Mouse (Mus musculus) intestine, embryonic 16.5 days (tissue): ENCODE data around the gene Slitrk6. TPM values are rescaled to one million over a fixed set of nuclear protein-coding genes. Genes with fewer than 3 reads are reported as not detected.
A peak's percentile ranks its signal among the peaks of the same experiment; 100 is the strongest.

Experiments
- ATAC-seq: fragments of 200-750 bp; cut with Nextera tagmentation; 2 replicates; pipeline ENCODE4 v1.8.0; 2017; ENCODE audit warnings: moderate TSS enrichment, moderate library complexity
- H3K27ac ChIP-seq: fragments of 300-500 bp; sonication (generic); 2 replicates; pipeline ENCODE4 v1.5.1; 2014; ENCODE audit warnings: mild to moderate bottlenecking, low read length
- H3K27me3 ChIP-seq: fragments of 300-500 bp; sonication (generic); replicated peaks from 2 replicates; pipeline ENCODE4 v1.6.1; 2014; ENCODE audit warnings: low read length, control low read depth, mixed read lengths; ENCODE audit not compliant: control insufficient read depth, insufficient read depth
- H3K36me3 ChIP-seq: fragments of 300-500 bp; sonication (generic); 2 replicates; pipeline ENCODE4 v1.6.1; 2014; ENCODE audit warnings: low read length, control low read depth; ENCODE audit not compliant: control insufficient read depth, insufficient read depth
- H3K4me1 ChIP-seq: fragments of 300-500 bp; sonication (generic); 2 replicates; pipeline ENCODE4 v1.6.1; 2014; ENCODE audit warnings: low read length, control low read depth, mixed read lengths; ENCODE audit not compliant: control insufficient read depth, insufficient read depth
- H3K4me2 ChIP-seq: fragments of 300-500 bp; sonication (generic); 2 replicates; pipeline ENCODE4 v1.6.1; 2014; ENCODE audit warnings: low read depth, low read length, control low read depth
- H3K4me3 ChIP-seq: fragments of 300-500 bp; sonication (generic); 2 replicates; pipeline ENCODE4 v1.5.1; 2014; ENCODE audit warnings: mild to moderate bottlenecking, low read length
- H3K9ac ChIP-seq: fragments of 300-500 bp; sonication (generic); 2 replicates; pipeline ENCODE4 v1.6.1; 2014; ENCODE audit warnings: low read depth, low read length
- H3K9me3 ChIP-seq: fragments of 300-500 bp; sonication (generic); 2 replicates; pipeline ENCODE4 v1.6.1; 2016; ENCODE audit warnings: low read length, control low read depth; ENCODE audit not compliant: control insufficient read depth
- WGBS: fragments of 180-500 bp; shearing (Covaris S2); extraction: QIAGEN DNeasy Blood & Tissue Kit; methylation state at CpG from one replicate; pipeline ENCODE4 v1.1.7; 2014; 5-methylcytosine and 5-hydroxymethylcytosine counted together
- polyA plus RNA-seq: library from polyadenylated mRNA; unstranded; fragments of >200 nt; fragmentation: Nextera tagmentation; extraction: Ambion mirVana; gene quantifications from 2 replicates; pipeline ENCODE4 v1.2.1, GENCODE M21; 2015

Gene Slitrk6
- 26.3 and 27.3 TPM in 2 replicates for polyA plus RNA-seq

DNA sequence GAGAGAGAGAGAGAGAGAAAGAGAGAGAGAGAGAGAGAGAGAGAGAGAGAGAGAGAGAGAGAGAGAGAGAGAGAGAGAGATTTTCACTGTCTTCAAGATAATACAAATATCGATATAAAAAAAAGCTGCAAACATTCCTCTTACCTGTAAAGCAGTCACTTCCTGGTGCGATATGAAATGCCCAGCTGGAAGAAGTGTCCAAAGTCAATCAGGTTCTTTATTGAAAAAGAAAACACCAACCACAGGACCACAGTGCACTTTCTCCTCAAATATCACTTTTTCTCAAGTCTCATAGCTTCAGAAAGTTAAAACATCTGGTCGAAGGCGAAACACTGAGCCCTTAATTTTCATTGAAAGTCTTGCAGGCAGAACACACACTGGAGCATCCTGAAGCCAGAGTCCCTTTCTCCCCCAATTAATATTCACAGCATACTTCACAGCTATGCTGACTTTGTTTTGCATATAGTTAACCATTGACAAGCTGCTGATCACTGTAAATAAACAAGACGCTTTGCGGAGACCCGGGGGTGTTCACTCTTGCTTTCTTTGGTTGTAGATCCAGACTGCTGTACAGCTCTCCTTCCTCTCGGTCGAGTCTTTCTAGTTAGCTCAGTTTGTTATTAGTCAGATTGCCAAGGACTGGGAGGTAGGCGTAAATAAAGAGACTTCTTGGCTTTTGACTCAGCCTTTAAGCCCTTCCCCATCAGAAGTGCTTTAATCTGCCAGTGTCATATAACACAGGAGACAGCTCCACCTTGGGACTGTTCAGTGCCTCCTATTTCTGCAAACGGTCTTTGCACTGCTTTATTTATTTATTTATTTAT is at the start of gene Slitrk6:
Gene Slitrk6, minus strand, starts transcription at position 666 of the 824 bp plus-strand sequence.
- Histone ChIP-seq H3K4me3 (peak within 1 kb of the TSS; percentile 41), H3K27me3 (no peaks in the 10 kb centered on the region), H3K9me3 (no peaks in the 10 kb centered on the region), H3K27ac (peak within 1 kb of the TSS; percentile 66), H3K9ac (peak within 1 kb of the TSS; percentile 61), H3K4me2 (peak within 1 kb of the TSS; percentile 52), H3K4me1 (no peaks in the 10 kb centered on the region), H3K36me3 (peaks cover 8% of the 10 kb centered on the region; the same call in 1 of the 2 replicates)
- ATAC-seq: peak; percentile 97
- WGBS: 10% methylated on average over 11 of the region's 11 CpGs

DNA sequence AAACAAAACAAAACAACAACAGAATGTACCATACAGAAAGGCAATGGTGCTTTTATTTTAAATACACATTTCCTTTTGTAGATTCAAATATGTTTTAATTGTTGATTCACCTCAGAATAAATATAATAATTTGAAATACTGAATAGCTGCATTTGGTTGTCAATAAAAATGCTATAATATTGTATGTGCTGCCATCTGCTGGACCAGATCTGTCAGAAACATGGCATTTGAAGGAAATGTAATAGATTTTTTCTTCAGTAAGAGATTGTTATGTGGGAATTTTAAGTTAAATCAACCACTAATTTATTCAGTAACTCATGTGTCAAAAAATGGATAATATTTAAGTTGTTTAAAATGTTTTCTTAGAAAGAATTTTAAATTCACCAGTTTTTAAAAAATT is 22.6 kb upstream of the Slitrk6 start:
- Histone ChIP-seq H3K4me2 (no peak overlapping the region), H3K4me1 (no peaks in the 10 kb centered on the region), H3K36me3 (no peaks in the 10 kb centered on the region), H3K27ac (no peak overlapping the region), H3K27me3 (no peaks in the 10 kb centered on the region), H3K9me3 (no peaks in the 10 kb centered on the region), H3K4me3 (no peak overlapping the region), H3K9ac (no peak overlapping the region)
- ATAC-seq: no peak

- H3K4me1 ChIP-seq: no peaks in the 10 kb centered on the region
- H3K27me3 ChIP-seq: no peaks in the 10 kb centered on the region
Observed at GRCm38 (mm10) chr14:110770694-110771093, 15.7 kb upstream of the Slitrk6 start.

DNA sequence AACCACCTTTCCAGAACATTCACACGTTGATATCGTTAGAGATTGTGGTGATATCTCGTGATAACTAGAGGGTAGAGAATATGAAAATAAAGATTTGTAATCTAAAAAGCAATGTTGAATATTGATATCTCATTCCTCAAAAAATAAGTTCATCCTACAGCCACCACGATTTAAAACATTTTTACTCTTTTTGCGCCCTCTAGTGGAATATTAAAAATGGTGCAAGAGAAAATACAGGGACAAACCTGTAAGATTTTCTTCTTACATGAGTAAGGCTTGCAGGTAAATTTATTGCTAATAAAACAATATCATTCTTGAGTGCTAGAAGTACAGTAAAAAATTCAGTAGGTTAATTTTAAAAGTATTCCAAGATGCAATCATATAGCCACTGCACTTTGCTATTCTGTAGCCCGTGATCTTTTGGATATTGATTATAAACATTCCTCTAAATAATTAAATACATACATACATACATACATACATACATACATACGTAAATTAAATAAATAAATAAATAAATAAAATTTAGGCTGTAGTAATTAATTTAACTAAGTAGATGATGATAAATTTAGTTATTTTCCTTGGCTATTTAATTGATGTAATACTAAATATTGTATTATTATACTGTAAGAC is 7.8 kb upstream of the Slitrk6 start:
- WGBS: 22% methylated on average over 7 of the region's 7 CpGs
- no peak overlapping the region for H3K4me2 ChIP-seq
- no peak overlapping the region for H3K4me3 ChIP-seq
- no peaks in the 10 kb centered on the region for H3K27me3 ChIP-seq
- H3K27ac ChIP-seq: no peak overlapping the region
- no peak overlapping the region for H3K9ac ChIP-seq
- no peaks in the 10 kb centered on the region for H3K9me3 ChIP-seq
- no peaks in the 10 kb centered on the region for H3K4me1 ChIP-seq
- H3K36me3 ChIP-seq: no peaks in the 10 kb centered on the region
- ATAC-seq: no peak

More at GRCm38 (mm10) chr14:110770694-110771093, 15.7 kb upstream of the Slitrk6 start:
- ATAC-seq: no peak
- Histone ChIP-seq H3K27ac (no peak overlapping the region), H3K4me3 (no peak overlapping the region), H3K9me3 (no peaks in the 10 kb centered on the region), H3K4me2 (no peak overlapping the region), H3K36me3 (no peaks in the 10 kb centered on the region), H3K9ac (no peak overlapping the region)
- WGBS: 73% methylated on average over 1 of the region's 1 CpGs

- 70% methylated on average over 1 of the region's 1 CpGs for WGBS
Observed at GRCm38 (mm10) chr14:110760909-110761308, 6.0 kb upstream of the Slitrk6 start.

DNA sequence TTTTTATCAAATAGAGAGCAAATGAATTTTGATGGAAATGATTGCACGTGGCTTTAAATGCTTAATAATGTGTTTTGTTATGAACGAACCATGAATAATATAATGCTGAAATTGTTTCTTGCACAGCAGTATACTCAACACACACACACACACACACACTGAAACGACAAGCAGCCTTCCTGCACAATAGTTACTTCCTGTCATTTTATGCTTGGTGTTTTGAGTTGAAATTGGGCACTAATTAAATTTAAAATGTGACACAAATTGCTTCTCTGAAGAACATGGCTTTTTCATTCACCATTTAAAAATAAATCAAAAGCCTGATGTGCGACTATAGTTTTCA is 330 bp upstream of the Slitrk6 start:
- no peak overlapping the region for H3K27ac ChIP-seq
- WGBS: 39% methylated on average over 4 of the region's 4 CpGs
- H3K27me3 ChIP-seq: no peaks in the 10 kb centered on the region
- H3K9ac ChIP-seq: no peak overlapping the region
- ATAC-seq: peak; percentile 31; the same call in 1 of the 2 replicates
- peak overlapping the region; percentile 41; the same call in 1 of the 2 replicates for H3K4me3 ChIP-seq
- peaks cover 8% of the 10 kb centered on the region; the same call in 1 of the 2 replicates for H3K36me3 ChIP-seq
- H3K4me2 ChIP-seq: peak overlapping the region; percentile 52; the same call in 1 of the 2 replicates
- no peaks in the 10 kb centered on the region for H3K9me3 ChIP-seq
- no peaks in the 10 kb centered on the region for H3K4me1 ChIP-seq

More at GRCm38 (mm10) chr14:110760909-110761308, 6.0 kb upstream of the Slitrk6 start:
- Histone ChIP-seq H3K27me3 (no peaks in the 10 kb centered on the region), H3K27ac (no peak overlapping the region), H3K36me3 (no peaks in the 10 kb centered on the region), H3K4me1 (no peaks in the 10 kb centered on the region), H3K4me2 (no peak overlapping the region), H3K9ac (no peak overlapping the region), H3K9me3 (no peaks in the 10 kb centered on the region), H3K4me3 (no peak overlapping the region)
- no peak for ATAC-seq

DNA sequence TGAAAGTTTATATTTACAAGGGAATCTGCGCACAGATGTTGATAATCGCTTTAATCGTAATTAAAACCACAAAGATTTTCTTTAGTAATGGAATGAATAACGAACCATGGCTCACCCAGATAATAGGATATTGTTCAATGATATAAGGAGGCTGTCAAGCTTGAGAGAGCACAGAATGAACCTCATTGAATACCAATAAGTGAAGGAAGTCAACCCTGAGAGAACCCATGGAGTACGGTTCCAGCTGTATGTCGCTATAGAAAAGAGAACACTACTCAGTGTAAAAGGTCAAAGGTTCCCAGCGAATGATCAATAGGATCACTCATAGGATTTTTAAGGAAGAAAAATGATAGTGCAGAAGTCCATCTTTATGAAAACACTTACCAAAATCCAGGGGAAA is 15.1 kb downstream of the Slitrk6 start:
- WGBS: 80% methylated on average over 7 of the region's 7 CpGs
- Histone ChIP-seq H3K4me1 (no peaks in the 10 kb centered on the region), H3K9ac (no peak overlapping the region)

DNA sequence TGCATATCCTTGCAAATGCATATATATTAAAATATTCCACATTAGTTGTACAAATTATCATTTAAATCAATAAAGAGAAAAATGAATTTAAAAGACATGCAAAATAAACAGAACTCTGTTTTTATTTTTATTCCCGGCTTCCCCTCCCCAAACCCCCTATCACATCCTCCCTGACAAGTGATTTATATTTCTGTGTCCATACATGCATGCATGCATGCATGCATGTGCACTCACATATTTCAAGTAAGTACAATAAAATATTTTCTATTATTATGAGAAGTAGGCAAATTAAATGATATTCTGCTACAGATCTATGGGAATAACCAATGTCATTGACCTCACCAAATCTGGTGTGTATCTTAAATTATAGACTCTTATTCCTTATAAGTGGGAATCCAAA is 15.6 kb downstream of the Slitrk6 start:
- no peak for ATAC-seq

More for the DNA sequence above, 15.1 kb downstream of the Slitrk6 start:
- Histone ChIP-seq H3K4me2 (no peak overlapping the region), H3K36me3 (0 out of 2 replicates have a peak, but pooled peaks cover 3% of the 10 kb centered on the region), H3K9me3 (no peaks in the 10 kb centered on the region), H3K4me3 (no peak overlapping the region), H3K27me3 (no peaks in the 10 kb centered on the region), H3K27ac (no peak overlapping the region)
- ATAC-seq: no peak

GRCm38 (mm10) chr14:110728344-110728910 is 26.5 kb downstream of the Slitrk6 start:
- WGBS: 41% methylated on average over 4 of the region's 4 CpGs
- Histone ChIP-seq H3K9me3 (no peaks in the 10 kb centered on the region), H3K4me3 (no peak overlapping the region), H3K4me1 (no peaks in the 10 kb centered on the region; the same call in 1 of the 2 replicates), H3K36me3 (no peaks in the 10 kb centered on the region), H3K27ac (no peak overlapping the region), H3K9ac (no peak overlapping the region), H3K4me2 (no peak overlapping the region), H3K27me3 (no peaks in the 10 kb centered on the region)
- ATAC-seq: peak; percentile 98

More for the DNA sequence above, 15.6 kb downstream of the Slitrk6 start:
- Histone ChIP-seq H3K27me3 (no peaks in the 10 kb centered on the region), H3K4me3 (no peak overlapping the region), H3K27ac (no peak overlapping the region), H3K9ac (no peak overlapping the region), H3K9me3 (no peaks in the 10 kb centered on the region), H3K4me2 (no peak overlapping the region), H3K4me1 (no peaks in the 10 kb centered on the region), H3K36me3 (0 out of 2 replicates have a peak, but pooled peaks cover under 1% of the 10 kb centered on the region)
- WGBS: 90% methylated on average over 1 of the region's 1 CpGs
